Mouse (Mus musculus) frontal cortex, postnatal 36 days (tissue): ENCODE data around the gene Sema4b.
A peak's percentile ranks its signal among the peaks of the same experiment; 100 is the strongest.

Source experiments
- DNase-seq, 2 experiments: peaks; one replicate each; pipeline ENCODE4 v3.0.0; 2022; ENCODE audit warnings: low spot score in 2 of 2

Sema4b gene

DNA sequence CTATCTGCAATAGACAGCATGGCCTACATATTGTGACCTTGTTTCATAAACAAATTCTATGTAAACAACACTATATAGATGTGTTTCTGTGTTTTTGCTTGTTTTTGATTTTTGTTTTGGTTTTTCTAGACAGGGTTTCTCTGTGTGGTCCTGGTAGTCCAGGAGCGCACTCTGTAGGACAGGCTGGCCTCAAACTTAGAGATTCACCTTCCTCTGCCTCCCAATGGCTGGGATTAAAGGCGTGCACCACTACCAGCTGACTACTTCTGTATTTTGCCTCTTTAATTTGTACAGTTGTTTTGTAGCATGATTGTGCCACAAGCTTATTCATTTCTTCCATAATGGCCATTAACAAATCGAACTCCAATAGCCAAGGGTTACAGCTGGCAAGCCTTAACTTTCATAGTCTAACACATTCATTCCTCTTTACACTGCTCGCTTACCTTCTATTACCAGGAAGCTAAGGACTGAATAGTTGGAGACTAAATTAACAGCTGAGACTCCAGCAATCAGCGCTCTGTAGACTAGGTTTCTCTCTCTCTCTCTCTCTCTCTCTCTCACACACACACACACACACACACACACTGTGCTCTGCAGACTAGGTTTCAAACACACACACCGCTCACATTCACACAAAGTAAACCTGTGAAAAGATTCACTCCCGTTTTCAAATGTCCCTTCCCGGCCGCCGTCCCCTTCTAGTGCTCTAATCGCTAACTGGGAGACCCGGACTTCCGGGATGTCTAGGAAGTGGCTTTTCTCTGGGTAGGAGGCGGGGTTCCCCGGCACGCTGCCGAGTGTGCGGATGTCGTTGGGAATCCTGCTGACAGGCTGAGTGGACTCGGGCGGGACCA, 82.5 kb downstream of the Sema4b start, which contains the start of gene Vps33b:
Vps33b (plus strand) TSS at position 753 of the 854 bp plus-strand sequence.
- DNase-seq: peak; percentile 94 to 95

- DNase-seq: no peak
Observed at GRCm38 (mm10) chr7:80269751-80270255, 83.2 kb downstream of the Sema4b start.

GRCm38 (mm10) chr7:80273456-80273855, 86.8 kb downstream of the Sema4b start:
- DNase-seq: no peak
